Mouse (Mus musculus) heart, adult 2 months (tissue): ENCODE measurements around the gene Cdh4. TPM values are rescaled to one million over a fixed set of nuclear protein-coding genes. Genes with fewer than 3 reads are reported as not detected.

ENCODE experiments used
- DNase-seq, 2 experiments: peaks; one replicate each; pipeline ENCODE4 v3.0.0; 2021
- H3K27ac ChIP-seq: fragments of 200-600 bp; 2 replicates; pipeline ENCODE4 v1.8.1; 2022
- H3K27me3 ChIP-seq: fragments of 200-500 bp; 2 replicates; pipeline ENCODE4 v1.6.1; 2012; ENCODE audit warnings: mild to moderate bottlenecking, low read length, inconsistent platforms, mixed read lengths; ENCODE audit not compliant: control insufficient read depth, insufficient read depth
- H3K36me3 ChIP-seq: fragments of 200-500 bp; 2 replicates; pipeline ENCODE4 v1.6.1; 2012; ENCODE audit warnings: low read length, inconsistent platforms; ENCODE audit not compliant: control insufficient read depth, insufficient read depth
- H3K4me1 ChIP-seq: fragments of 200-500 bp; 2 replicates; pipeline ENCODE4 v1.6.1; 2011; ENCODE audit warnings: low read length; ENCODE audit not compliant: control insufficient read depth, insufficient read depth
- H3K4me3 ChIP-seq: fragments of 200-600 bp; 2 replicates; pipeline ENCODE4 v1.8.1; 2022
- H3K79me2 ChIP-seq: fragments of 200-500 bp; replicated peaks from 2 replicates; pipeline ENCODE4 v1.6.1; 2012; ENCODE audit warnings: mild to moderate bottlenecking, inconsistent platforms, low read length, moderate library complexity, mixed read lengths; ENCODE audit not compliant: control insufficient read depth, insufficient read depth
- H3K9ac ChIP-seq: fragments of 200-500 bp; 2 replicates; pipeline ENCODE4 v1.6.1; 2012; ENCODE audit warnings: low read depth, mild to moderate bottlenecking, control low read depth, inconsistent platforms, low read length, mixed read lengths
- CTCF ChIP-seq: fragments of 200-600 bp; IDR thresholded peaks from 2 replicates; pipeline ENCODE4 v1.8.1; 2022; ENCODE audit warnings: antibody characterized with exemption, mild to moderate bottlenecking, moderate library complexity
- EP300 ChIP-seq: fragments of 200-500 bp; IDR thresholded peaks from 2 replicates; pipeline ENCODE4 v1.6.1; 2011; ENCODE audit warnings: low read depth, low read length, control low read depth; ENCODE audit not compliant: insufficient read depth
- POLR2A ChIP-seq: fragments of 200-500 bp; IDR thresholded peaks from 2 replicates; pipeline ENCODE4 v1.6.1; 2011; ENCODE audit warnings: mild to moderate bottlenecking, low read depth, low read length, control low read depth; ENCODE audit not compliant: insufficient read depth
- WGBS: fragments of 180-500 bp; shearing (Covaris S2); methylation state at CpG from one replicate; pipeline ENCODE4 v1.1.7; 2018; 5-methylcytosine and 5-hydroxymethylcytosine counted together
- intact Hi-C: fragments of 180-260 bp; cut with DNase I; formaldehyde crosslinking; loops from one replicate; pipeline ENCODE4 v1.15.1; 2025
- polyA plus RNA-seq: library from polyadenylated mRNA; depleted of rRNA; stranded (reverse); fragments of >200 nt; gene quantifications from 2 replicates; pipeline ENCODE4 v1.2.3, GENCODE M21; 2012
- total RNA-seq, 2 experiments: library from RNA; stranded (reverse); gene quantifications; 2 replicates each; pipeline ENCODE4 v1.2.3; 2021

The Cdh4 gene
- total and polyA plus RNA-seq, 3 experiments = 0.90 to 1.2 (median 0.93) TPM

GRCm38 (mm10) chr2:179414704-179415103 lies 27.5 kb upstream of the Cdh4 start:
- Histone ChIP-seq H3K9ac (no peak overlapping the region), H3K27ac (no peak overlapping the region), H3K79me2 (no peaks in the 10 kb centered on the region), H3K4me3 (no peak overlapping the region), H3K36me3 (no peaks in the 10 kb centered on the region), H3K4me1 (no peaks in the 10 kb centered on the region), H3K27me3 (no peaks in the 10 kb centered on the region)
- WGBS = 90% methylated on average over 9 of the region's 9 CpGs
- intact Hi-C loops = no loop called here
- TF ChIP-seq POLR2A (no peak), EP300 (no peak), CTCF (no peak)
- no peak for DNase-seq

GRCm38 (mm10) chr2:179415892-179416403 lies 26.3 kb upstream of the Cdh4 start:
- TF ChIP-seq EP300 (no peak), CTCF (no peak), POLR2A (no peak)
- Histone ChIP-seq H3K4me1 (no peaks in the 10 kb centered on the region), H3K79me2 (no peaks in the 10 kb centered on the region), H3K36me3 (no peaks in the 10 kb centered on the region), H3K27me3 (no peaks in the 10 kb centered on the region), H3K4me3 (no peak overlapping the region), H3K9ac (no peak overlapping the region), H3K27ac (no peak overlapping the region)
- intact Hi-C loops = no loop called here
- 20% methylated on average over 8 of the region's 8 CpGs for WGBS
- no peak for DNase-seq

DNA sequence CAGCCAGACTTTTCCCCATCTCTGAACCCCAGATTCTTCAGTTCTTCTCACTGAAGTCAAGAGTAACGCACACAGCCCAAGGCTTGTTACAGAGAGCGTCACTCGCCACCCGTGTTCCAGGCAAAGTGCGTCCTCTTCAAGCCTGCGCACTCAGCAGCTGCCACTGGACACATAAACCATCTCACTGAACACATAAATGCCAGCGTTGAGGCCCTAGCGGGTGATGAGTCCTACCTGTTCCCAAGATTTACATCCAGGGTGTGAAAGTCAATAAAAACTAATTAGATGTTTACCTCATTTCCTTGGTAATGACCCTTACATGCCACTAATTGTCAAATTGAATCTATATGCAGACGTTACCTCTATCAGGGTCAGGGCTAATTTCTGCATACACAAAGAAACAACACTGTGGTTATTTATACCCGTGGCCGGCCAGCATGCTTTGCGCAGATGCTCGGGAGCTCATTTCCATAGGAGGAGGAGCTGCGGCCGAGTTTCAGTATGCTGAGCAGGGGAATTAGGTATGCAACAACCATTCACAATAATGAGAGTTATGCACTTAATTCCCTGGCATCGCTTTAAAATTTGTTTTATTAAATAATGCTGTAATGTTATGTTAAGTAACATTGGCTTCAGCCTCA lies 25.5 kb upstream of the Cdh4 start:
- H3K4me1 ChIP-seq = no peaks in the 10 kb centered on the region
- intact Hi-C loops = no loop called here
- no peaks in the 10 kb centered on the region for H3K27me3 ChIP-seq
- no peak overlapping the region for H3K9ac ChIP-seq
- TF ChIP-seq EP300 (no peak), CTCF (no peak), POLR2A (no peak)
- no peak overlapping the region for H3K4me3 ChIP-seq
- H3K79me2 ChIP-seq = no peaks in the 10 kb centered on the region
- WGBS = 86% methylated on average over 16 of the region's 16 CpGs
- no peaks in the 10 kb centered on the region for H3K36me3 ChIP-seq
- DNase-seq = no peak
- no peak overlapping the region for H3K27ac ChIP-seq

- H3K27me3 ChIP-seq = no peaks in the 10 kb centered on the region
- TF ChIP-seq CTCF = no peak
- no peak for TF ChIP-seq EP300
- TF ChIP-seq POLR2A = no peak
- H3K79me2 ChIP-seq = no peaks in the 10 kb centered on the region
- no peak overlapping the region for H3K4me3 ChIP-seq
- H3K9ac ChIP-seq = no peak overlapping the region
- 58% methylated on average over 3 of the region's 3 CpGs for WGBS
- DNase-seq = no peak
- no peaks in the 10 kb centered on the region for H3K36me3 ChIP-seq
- intact Hi-C loops = no loop called here
- H3K4me1 ChIP-seq = no peaks in the 10 kb centered on the region
- H3K27ac ChIP-seq = no peak overlapping the region
Measured at GRCm38 (mm10) chr2:179425602-179426001, 16.6 kb upstream of the Cdh4 start.

GRCm38 (mm10) chr2:179428889-179429288 lies 13.3 kb upstream of the Cdh4 start:
- H3K4me3 ChIP-seq = no peak overlapping the region
- TF ChIP-seq POLR2A = no peak
- no peak for TF ChIP-seq CTCF
- TF ChIP-seq EP300 = no peak
- WGBS = 75% methylated on average over 3 of the region's 3 CpGs
- no peaks in the 10 kb centered on the region for H3K79me2 ChIP-seq
- intact Hi-C loops = no loop called here
- no peak overlapping the region for H3K9ac ChIP-seq
- H3K27me3 ChIP-seq = no peaks in the 10 kb centered on the region
- DNase-seq = no peak
- H3K27ac ChIP-seq = no peak overlapping the region
- H3K36me3 ChIP-seq = no peaks in the 10 kb centered on the region
- no peaks in the 10 kb centered on the region for H3K4me1 ChIP-seq

- Histone ChIP-seq H3K36me3 (no peaks in the 10 kb centered on the region), H3K27me3 (peaks cover 9% of the 10 kb centered on the region), H3K9ac (no peak overlapping the region), H3K4me3 (no peak overlapping the region), H3K4me1 (no peaks in the 10 kb centered on the region), H3K79me2 (no peaks in the 10 kb centered on the region), H3K27ac (no peak overlapping the region)
- TF ChIP-seq POLR2A = no peak
- TF ChIP-seq EP300 = no peak
- DNase-seq = no peak
- 26% methylated on average over 9 of the region's 9 CpGs for WGBS
- intact Hi-C loops = no loop called here
Measured at GRCm38 (mm10) chr2:179440161-179440560, 2.1 kb upstream of the Cdh4 start.

DNA sequence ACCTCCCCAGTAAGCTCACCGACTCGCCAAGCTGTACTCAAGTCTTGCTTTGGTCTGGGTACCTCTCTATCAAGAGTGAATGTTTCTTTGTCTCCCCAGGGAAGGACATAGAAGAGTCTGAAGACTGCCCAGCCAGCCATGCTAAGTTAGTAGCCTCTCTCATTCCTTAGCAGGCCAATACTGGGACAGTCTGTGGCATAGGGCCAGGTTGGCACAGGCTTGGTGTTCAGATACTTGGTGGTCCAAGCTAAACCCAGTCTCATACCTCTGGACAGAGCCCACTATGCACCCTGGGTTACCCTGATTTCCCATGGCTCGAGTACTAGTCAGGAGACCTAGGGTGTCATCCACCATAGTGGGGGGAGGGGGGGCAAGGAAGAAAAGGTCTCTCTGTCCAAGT lies 1.1 kb upstream of the Cdh4 start:
- DNase-seq = no peak
- 77% methylated on average over 3 of the region's 3 CpGs for WGBS
- H3K27me3 ChIP-seq = peaks cover 9% of the 10 kb centered on the region
- H3K79me2 ChIP-seq = no peaks in the 10 kb centered on the region
- H3K36me3 ChIP-seq = no peaks in the 10 kb centered on the region
- TF ChIP-seq POLR2A (no peak), CTCF (no peak), EP300 (no peak)
- no peak overlapping the region for H3K9ac ChIP-seq
- H3K27ac ChIP-seq = no peak overlapping the region
- H3K4me3 ChIP-seq = no peak overlapping the region
- no peaks in the 10 kb centered on the region for H3K4me1 ChIP-seq
- intact Hi-C loops = no loop called here
